Mouse (Mus musculus) mouse embryonic stem cell (cell line): ENCODE data around the gene Slc2a9.

Experiments
- in situ Hi-C, 2 experiments: fragments of 300-500 bp; cut with MboI; formaldehyde crosslinking; loops; 1 replicate in 1 of 2; 3 replicates in 1 of 2; pipeline ENCODE4 v1.14.3; 2019 to 2020; ENCODE audit warnings: low sequenced_read_pairs in 2 of 2, low pct_unique_long_range_greater_than_20kb in 1 of 2, mixed read lengths in 1 of 2; ENCODE audit not compliant: unreplicated experiment in 1 of 2

The Slc2a9 gene

GRCm38 (mm10) chr5:38509568-38509967 lies 6.6 kb upstream of the Slc2a9 start:
- in situ Hi-C loops, result loop anchor here in 1 of 2 experiments (25.0 kb wide), 1 partner anchor 197 kb away; the partner anchor contains the start of gene Drd5

GRCm38 (mm10) chr5:38505435-38505765 lies 2.5 kb upstream of the Slc2a9 start:
- in situ Hi-C loops, result loop anchor here in 1 of 2 experiments (25.0 kb wide), 1 partner anchor 193 kb away; the partner anchor contains the start of gene Drd5

DNA sequence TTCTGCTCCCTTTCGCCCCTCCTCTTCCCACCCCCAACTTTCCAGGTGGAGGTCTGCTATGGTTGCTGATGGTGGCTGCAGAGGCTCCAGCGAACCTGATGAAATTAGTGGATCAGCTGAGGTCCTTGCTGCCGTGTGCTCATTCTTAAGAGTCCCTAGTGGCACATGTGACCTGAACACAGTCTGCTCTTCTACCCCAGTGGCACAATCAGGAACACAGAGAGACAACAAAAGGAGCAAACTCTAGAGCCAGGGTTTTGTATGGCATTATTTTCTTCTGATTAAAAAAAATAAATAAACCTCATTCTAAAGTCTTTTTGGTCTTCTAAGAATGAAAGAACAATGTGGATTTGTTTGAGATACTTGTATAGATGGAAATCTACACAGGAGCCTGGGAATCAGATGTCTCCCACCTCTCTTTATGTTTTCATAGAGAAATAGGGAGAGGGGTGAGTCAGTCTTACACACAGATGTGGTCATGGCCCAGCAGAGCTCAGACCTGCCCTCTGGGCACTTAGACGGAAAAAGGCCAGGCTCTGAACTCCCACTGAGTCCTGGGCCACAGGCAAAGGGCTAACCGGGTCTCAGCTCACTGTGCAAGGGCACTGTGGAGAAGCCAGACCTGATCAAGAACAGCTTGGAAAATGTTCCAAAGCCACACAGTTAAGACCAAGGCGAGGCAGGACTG lies 1.9 kb upstream of the Slc2a9 start:
- in situ Hi-C loops, result loop anchor here in 1 of 2 experiments (25.0 kb wide), 1 partner anchor 193 kb away; the partner anchor contains the start of gene Drd5

GRCm38 (mm10) chr5:38504116-38504515 lies 1.2 kb upstream of the Slc2a9 start:
- in situ Hi-C loops, result loop anchor here in 1 of 2 experiments (25.0 kb wide), 1 partner anchor 192 kb away; the partner anchor contains the start of gene Drd5

DNA sequence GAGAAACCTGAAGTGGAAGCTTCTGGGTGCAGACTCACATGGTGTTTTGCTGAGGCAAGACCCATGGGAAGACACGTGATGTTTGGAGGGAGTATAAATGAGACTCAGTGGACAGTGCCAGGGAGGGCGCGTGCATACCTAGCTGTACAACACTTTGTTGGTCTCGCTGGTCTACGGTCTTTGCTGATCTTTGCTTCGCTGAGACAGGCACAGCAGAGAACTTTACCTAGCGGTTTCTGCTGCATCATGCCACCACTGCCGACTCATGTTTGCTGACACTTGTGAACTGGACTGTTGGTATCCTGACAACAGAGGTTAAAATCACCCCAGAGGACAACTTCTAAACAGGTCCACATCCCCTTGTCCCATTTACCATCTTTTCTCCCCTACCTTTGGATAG lies 2.9 kb downstream of the Slc2a9 start:
- in situ Hi-C loops, result loop anchor here in 1 of 2 experiments (25.0 kb wide), 1 partner anchor 188 kb away; the partner anchor contains the start of gene Drd5

DNA sequence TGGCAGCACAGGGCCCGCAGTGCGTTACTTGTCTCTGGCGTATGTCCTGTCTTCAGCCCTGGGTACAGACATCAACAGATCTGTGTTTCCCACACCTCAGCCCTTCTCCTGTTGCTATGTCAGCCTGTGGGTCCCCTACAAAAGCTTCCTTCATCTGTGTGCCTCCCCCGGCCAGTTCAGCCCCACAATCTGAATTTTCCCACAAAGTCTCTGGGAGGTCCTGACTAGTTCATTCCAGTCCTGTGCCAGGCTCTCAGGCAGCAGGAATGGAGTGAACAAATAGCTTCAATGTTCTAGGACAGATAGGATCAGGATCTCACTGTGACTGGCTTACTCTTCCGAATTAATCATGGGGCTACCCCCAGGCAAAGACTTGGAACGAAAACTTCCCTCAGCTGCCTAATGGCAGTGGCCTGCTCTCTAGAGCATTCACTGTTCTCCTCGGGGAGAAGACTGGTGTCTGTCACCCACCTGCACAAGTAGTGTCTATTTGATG lies 3.6 kb downstream of the Slc2a9 start:
- in situ Hi-C loops, result no loop called here

DNA sequence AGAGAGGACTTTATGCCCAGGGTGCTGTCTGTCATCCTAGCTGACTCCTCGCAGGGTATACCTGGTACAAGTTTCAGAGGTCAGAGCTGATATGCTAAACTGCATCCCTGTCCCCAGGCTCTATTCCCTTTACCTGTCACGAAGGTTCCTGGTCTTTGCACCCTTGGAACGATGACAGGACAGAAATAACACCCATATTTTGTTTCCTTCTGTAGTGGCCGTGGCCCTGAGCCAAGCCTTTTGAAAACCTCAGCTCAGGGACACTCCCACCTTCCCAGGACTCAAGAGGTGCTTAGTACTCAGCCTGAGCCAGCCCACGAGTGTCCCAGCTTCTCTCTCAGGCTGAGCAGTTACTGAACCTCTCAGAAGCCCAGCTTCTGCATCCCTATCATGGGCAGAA lies 4.5 kb downstream of the Slc2a9 start:
- in situ Hi-C loops, result no loop called here

DNA sequence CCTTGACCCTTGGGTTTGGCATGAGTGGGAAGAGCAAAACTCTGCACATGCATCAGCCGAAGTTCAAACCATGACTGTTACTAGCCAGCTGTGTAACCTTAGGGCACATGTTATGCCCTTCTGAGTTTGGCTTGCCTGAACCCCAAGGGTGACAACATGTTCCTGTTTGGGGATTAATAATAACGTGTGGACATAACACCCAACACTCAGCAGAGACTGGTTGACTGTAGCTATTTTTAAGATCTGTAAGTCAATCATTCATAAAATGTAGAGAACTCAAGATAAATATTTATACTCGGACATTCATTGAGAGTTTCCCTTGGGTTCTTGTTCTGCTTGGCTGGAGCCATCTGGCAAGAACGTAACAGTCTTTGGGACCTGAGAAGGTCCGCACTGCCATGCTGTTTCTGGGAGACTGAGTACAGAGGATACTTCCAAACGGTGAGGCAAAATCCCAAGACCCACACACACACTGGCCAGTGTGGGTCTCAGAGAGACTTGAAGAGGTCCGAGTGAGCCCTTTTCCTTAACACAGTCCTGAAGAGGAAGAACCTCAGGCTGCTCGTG lies 6.4 kb downstream of the Slc2a9 start:
- in situ Hi-C loops, result no loop called here

DNA sequence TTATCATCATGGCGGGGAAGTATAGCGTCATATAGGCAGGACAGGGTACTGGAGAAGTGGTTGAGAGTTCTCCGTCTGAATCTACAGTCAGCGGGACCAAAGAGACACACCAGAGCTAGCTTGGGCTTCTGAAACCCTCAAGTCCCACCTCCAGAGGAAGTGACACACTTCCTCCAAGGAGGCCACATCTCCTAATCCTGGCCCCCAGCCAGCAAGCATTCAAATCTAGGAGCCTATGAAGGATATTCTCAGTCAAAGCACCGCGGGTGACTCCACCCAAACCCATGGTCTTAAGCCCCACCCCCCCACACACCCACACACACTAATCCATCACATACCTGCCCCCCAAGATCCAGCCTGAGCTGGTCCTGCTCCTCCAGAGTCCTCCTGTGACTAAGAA lies 9.1 kb downstream of the Slc2a9 start:
- in situ Hi-C loops, result no loop called here

- in situ Hi-C loops, result no loop called here
These were observed 11.2 kb downstream of the Slc2a9 start for GRCm38 (mm10) chr5:38491763-38492162.

- in situ Hi-C loops, result no loop called here
These were observed 13.2 kb downstream of the Slc2a9 start for GRCm38 (mm10) chr5:38489739-38490138.

- in situ Hi-C loops, result no loop called here
These were observed 14.0 kb downstream of the Slc2a9 start for GRCm38 (mm10) chr5:38488673-38489615.

DNA sequence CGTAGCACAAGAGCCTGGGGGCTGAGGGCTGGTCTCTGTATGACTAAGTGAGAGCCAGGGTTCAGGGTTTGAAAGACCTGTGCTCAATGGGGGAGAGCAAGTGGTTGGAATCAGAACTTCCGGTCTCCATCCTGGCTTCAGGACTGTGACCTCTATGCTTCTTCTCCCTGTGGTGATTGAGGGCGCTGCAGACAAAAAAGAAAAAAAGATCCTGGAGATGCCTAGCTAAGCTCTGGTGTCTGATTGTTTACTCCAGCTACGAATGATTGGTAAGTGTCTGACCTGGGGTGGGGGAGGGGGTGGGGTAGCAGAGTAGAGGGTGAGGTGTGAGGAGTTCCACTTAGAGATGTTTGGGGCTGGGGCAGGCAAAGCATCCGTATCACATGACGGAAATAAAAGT lies 14.9 kb downstream of the Slc2a9 start:
- in situ Hi-C loops, result no loop called here

GRCm38 (mm10) chr5:38487247-38487646 lies 15.7 kb downstream of the Slc2a9 start:
- in situ Hi-C loops, result no loop called here

DNA sequence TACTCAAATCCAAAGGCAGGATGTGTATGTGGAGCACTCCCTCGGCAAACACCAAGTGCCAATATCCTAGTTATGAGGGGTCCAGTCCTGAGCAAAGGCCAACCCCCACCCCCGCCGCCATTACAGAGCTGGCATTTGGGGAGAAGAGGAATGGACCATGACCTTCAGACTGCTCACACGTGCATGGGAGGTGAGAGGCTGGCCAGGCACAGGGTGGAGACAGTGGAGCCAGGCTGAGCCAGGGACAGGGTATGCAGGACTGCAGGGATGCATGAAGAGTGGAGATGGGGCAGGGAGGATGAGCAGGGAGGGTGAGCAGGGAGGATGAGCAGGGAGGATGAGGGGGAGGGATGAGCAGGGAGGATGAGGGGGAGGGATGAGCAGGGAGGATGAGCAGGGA lies 17.0 kb downstream of the Slc2a9 start:
- in situ Hi-C loops, result no loop called here

- in situ Hi-C loops, result no loop called here
These were observed 19.3 kb downstream of the Slc2a9 start for GRCm38 (mm10) chr5:38483518-38484110.

DNA sequence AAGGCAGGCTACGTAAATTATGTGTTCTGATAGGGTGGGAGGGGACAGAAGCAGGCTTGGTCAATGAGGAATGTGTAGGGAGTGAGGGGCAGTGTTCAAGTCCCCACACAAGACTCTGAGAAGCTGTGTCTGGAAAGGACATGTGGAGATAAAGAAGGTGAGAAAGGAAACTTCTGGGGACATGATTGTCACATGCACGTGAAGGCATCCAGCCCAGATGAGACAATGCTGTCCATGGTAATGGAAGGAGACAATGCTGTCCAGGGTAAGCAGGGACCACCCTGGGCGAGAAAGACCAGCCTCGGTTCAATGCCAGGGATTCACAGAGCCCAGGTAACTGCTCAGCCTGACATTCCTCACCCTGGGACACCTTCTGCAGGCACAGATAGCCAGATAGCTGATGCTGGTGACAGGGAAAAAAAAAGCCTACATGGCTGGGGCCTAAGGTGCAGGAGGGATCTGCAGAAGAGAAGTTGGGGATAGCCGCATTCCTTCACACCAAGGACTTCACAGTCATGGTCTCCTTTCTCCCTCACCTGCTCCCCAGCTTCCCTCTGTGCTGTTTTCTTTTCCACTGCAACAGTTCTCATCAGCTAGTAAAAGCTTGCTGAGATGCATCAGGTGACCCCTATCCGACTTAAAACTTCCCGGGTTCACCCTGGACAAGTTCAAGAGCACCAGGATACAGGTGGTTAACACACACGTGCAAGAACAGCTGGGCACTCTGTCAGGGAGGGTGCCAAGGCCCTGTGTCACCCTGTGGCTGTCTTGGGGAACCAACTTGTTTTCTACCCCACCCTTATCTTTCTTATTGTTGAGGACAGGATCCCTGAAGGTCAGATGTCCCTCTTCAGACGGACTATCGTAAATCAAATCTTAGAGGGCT lies 21.9 kb downstream of the Slc2a9 start:
- in situ Hi-C loops, result no loop called here
